Mouse (Mus musculus) small intestine, adult 2 months (tissue): ENCODE measurements at regions not wholly inside any gene's neighbourhood (a gene's known extent, or its start where the extent isn't known, plus 50 kb on each side); places are given as distances from the start of the nearest gene placed in this dataset.

Source experiments
- H3K27ac ChIP-seq: fragments of 200-500 bp; 2 replicates; pipeline ENCODE4 v1.5.1; 2012; ENCODE audit warnings: low read depth, low read length, control low read depth, inconsistent platforms; ENCODE audit not compliant: insufficient read depth
- H3K27me3 ChIP-seq: fragments of 200-500 bp; 2 replicates; pipeline ENCODE4 v1.6.1; 2012; ENCODE audit warnings: mild to moderate bottlenecking, moderate library complexity, low read length, inconsistent platforms; ENCODE audit not compliant: control insufficient read depth, insufficient read depth
- H3K36me3 ChIP-seq: fragments of 200-500 bp; 2 replicates; pipeline ENCODE4 v1.6.1; 2012; ENCODE audit warnings: mild to moderate bottlenecking, low read length, control low read depth, inconsistent platforms; ENCODE audit not compliant: control insufficient read depth, insufficient read depth
- H3K4me1 ChIP-seq: fragments of 200-500 bp; 2 replicates; pipeline ENCODE4 v1.6.1; 2012; ENCODE audit warnings: low read length, inconsistent platforms, mixed read lengths; ENCODE audit not compliant: control insufficient read depth, insufficient read depth, insufficient read length
- H3K4me3 ChIP-seq: fragments of 200-500 bp; 2 replicates; pipeline ENCODE4 v1.5.1; 2012; ENCODE audit warnings: low read depth, mild to moderate bottlenecking, control low read depth, inconsistent platforms, low read length, moderate library complexity
- CTCF ChIP-seq: fragments of 200-500 bp; IDR thresholded peaks from 2 replicates; pipeline ENCODE4 v1.5.1; 2012; ENCODE audit warnings: low read depth, mild to moderate bottlenecking, control low read depth, inconsistent platforms, low read length, moderate library complexity, mixed read lengths; ENCODE audit not compliant: insufficient replicate concordance, insufficient read length; ENCODE audit errors: extremely low read depth
- POLR2A ChIP-seq: fragments of 200-500 bp; IDR thresholded peaks from 2 replicates; pipeline ENCODE4 v1.6.1; 2012; ENCODE audit warnings: low read depth, mild to moderate bottlenecking, control low read depth, inconsistent platforms, low read length, moderate library complexity
- WGBS: fragments of 180-500 bp; shearing (Covaris S2); methylation state at CpG from one replicate; pipeline ENCODE4 v1.1.7; 2018; 5-methylcytosine and 5-hydroxymethylcytosine counted together

DNA sequence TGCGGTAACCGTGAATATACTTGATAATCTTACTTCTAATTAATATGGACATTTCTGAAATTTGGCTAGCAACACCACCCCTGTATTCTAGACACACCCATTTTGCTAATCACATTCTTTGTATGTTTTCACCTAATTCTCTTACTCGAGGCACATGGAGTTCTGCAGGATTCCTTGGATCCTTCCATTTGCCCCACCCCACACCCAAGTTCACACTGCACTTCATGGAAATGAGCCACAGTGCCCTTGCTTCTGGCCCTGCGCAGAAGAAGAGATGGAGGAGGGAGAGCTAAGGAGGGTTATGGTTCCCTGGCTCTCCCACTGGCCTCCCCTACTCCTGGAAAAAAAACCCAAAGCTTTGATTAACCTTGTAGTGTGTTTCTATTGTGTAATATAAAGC lies 487.9 kb upstream of the Tnp1 start:
- 75% methylated on average over 4 of the region's 4 CpGs for WGBS

GRCm38 (mm10) chr1:73500671-73501070 lies 485.0 kb upstream of the Tnp1 start:
- TF ChIP-seq POLR2A (no peak), CTCF (no peak)
- H3K27me3 ChIP-seq: no peaks in the 10 kb centered on the region
- H3K27ac ChIP-seq: no peak overlapping the region
- no peaks in the 10 kb centered on the region for H3K4me1 ChIP-seq
- 76% methylated on average over 3 of the region's 3 CpGs for WGBS
- H3K36me3 ChIP-seq: no peaks in the 10 kb centered on the region
- H3K4me3 ChIP-seq: no peak overlapping the region

More for the DNA sequence above, 487.9 kb upstream of the Tnp1 start:
- no peaks in the 10 kb centered on the region for H3K4me1 ChIP-seq
- no peaks in the 10 kb centered on the region for H3K27me3 ChIP-seq
- no peaks in the 10 kb centered on the region for H3K36me3 ChIP-seq
- H3K27ac ChIP-seq: no peak overlapping the region
- no peak overlapping the region for H3K4me3 ChIP-seq
- TF ChIP-seq POLR2A (no peak), CTCF (no peak)

- H3K4me3 ChIP-seq: no peak overlapping the region
- no peak for TF ChIP-seq POLR2A
- no peaks in the 10 kb centered on the region for H3K27me3 ChIP-seq
- no peaks in the 10 kb centered on the region for H3K4me1 ChIP-seq
- H3K27ac ChIP-seq: no peak overlapping the region
- H3K36me3 ChIP-seq: no peaks in the 10 kb centered on the region
Observed at GRCm38 (mm10) chr1:73495971-73496749, 480.5 kb upstream of the Tnp1 start.

DNA sequence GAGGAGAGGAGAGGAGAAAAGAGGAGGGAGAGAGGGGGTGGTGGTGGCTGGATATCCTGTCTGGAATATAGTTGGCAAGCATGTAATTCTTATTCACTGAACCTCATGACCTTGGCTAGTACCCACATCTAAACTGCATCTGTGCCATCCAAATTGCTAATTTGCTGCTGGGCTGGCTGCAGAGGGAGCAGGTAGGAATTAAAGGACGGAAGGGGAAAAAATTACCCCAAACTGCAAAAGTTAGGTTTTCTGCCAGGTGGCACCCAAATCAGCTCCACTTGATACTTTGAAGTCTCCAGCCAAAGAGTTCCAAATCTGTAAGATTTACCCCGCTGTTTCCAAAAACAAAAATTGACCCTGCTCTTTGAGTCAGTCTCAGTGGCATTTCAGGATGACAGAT lies 466.2 kb upstream of the Tnp1 start:
- no peak for TF ChIP-seq POLR2A
- TF ChIP-seq CTCF: no peak
- 81% methylated on average over 2 of the region's 2 CpGs for WGBS
- H3K27ac ChIP-seq: no peak overlapping the region

GRCm38 (mm10) chr1:73479349-73479920 lies 463.7 kb upstream of the Tnp1 start:
- TF ChIP-seq CTCF (no peak), POLR2A (no peak)
- no peaks in the 10 kb centered on the region for H3K27me3 ChIP-seq
- no peaks in the 10 kb centered on the region for H3K36me3 ChIP-seq
- H3K4me1 ChIP-seq: no peaks in the 10 kb centered on the region
- H3K4me3 ChIP-seq: no peak overlapping the region
- WGBS: 49% methylated on average over 4 of the region's 4 CpGs
- no peak overlapping the region for H3K27ac ChIP-seq

More for the DNA sequence above, 466.2 kb upstream of the Tnp1 start:
- Histone ChIP-seq H3K4me3 (no peak overlapping the region), H3K36me3 (no peaks in the 10 kb centered on the region), H3K27me3 (no peaks in the 10 kb centered on the region), H3K4me1 (no peaks in the 10 kb centered on the region)

DNA sequence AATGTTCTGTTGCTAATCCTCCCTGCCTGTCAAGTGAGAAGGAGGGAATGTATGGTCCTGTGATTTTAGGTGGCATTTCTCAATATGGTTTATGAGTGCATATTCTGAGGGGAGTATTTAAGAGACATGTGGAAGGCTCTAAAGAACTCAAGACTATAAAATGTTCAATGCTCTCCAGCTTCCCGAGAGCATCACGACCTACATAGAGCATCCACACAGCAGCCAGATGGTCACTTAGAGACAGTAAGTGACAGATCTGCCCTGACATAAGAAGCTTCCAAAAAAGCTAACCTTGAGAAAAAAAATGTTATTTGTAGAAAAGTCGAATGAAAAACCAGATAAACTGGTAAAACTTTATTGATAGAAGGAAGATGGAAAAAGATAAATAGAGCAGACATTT lies 444.9 kb upstream of the Tnp1 start:
- H3K36me3 ChIP-seq: no peaks in the 10 kb centered on the region
- no peaks in the 10 kb centered on the region for H3K4me1 ChIP-seq
- H3K27ac ChIP-seq: no peak overlapping the region
- TF ChIP-seq POLR2A (no peak), CTCF (no peak)
- no peak overlapping the region for H3K4me3 ChIP-seq
- no peaks in the 10 kb centered on the region for H3K27me3 ChIP-seq
- 44% methylated on average over 3 of the region's 3 CpGs for WGBS

DNA sequence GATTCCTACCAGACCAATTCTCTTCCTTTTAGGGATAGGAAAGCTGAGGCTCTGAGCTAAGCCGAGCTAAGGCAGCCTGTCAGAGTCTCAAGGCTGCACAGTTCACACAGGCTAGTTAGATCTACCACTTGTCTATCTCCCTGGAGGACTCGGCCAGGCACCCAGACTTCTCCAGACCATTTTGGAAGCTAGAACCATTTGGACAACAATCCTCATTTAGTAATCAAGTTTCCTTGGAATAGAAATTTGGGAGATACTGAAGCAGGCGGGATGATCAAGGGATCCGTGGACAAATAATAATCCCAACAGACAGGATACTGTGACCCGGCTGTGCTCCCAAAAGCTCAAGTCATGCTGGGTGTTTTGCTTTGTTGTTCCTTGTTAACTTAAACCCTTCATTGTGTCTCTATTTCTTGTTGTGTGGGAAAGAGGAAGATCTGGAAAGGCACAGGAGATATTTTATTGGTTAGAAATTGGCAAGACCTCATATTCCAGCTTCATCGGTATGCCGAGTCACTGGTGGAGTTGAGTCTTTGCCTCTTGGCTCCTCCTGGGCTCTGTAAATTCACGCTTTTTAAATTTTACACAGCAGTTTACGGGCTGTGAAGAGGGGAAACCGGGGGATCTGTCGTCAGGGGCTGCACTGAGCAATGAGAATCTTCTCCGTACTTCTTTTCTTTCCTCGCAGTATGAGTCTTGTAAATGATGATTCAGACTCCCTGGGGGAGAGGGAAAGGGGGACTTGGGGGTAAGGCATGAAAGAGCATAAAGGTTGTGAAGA lies 444.2 kb upstream of the Tnp1 start:
- H3K36me3 ChIP-seq: no peaks in the 10 kb centered on the region
- H3K4me3 ChIP-seq: no peak overlapping the region
- no peak overlapping the region for H3K27ac ChIP-seq
- H3K27me3 ChIP-seq: no peaks in the 10 kb centered on the region
- H3K4me1 ChIP-seq: no peaks in the 10 kb centered on the region
- TF ChIP-seq POLR2A (no peak), CTCF (no peak)
- 83% methylated on average over 13 of the region's 13 CpGs for WGBS
